Mouse (Mus musculus): ENCODE measurements around the gene Gm13089. TPM values are rescaled to one million over a fixed set of nuclear protein-coding genes. Genes with fewer than 3 reads are reported as not detected.

The Gm13089 gene
- not detected in 2 replicates for polyA plus RNA-seq (2015; fragmentation: Nextera tagmentation; extraction: Ambion mirVana)

GRCm38 (mm10) chr4:143702611-143703010 lies at the start of gene Gm13089:
Gene Gm13089, minus strand, starts transcription at chr4:143702711.

GRCm38 (mm10) chr4:143719155-143719554 lies 16.6 kb upstream of the Gm13089 start, which contains the start of gene Gm13078:
Gene Gm13078, plus strand, starts transcription at chr4:143719455.

GRCm38 (mm10) chr4:143657146-143657545 lies 45.4 kb downstream of the Gm13089 start, which contains the start of gene Gm13088:
Gene Gm13088, minus strand, starts transcription at chr4:143657246.

Other genes with a start within 250 kb of the Gm13089 start
- gene Gm13043, start 191.4 kb downstream of the Gm13089 start, polyA plus RNA-seq (2015; fragmentation: Nextera tagmentation; extraction: Ambion mirVana) = not detected in 2 replicates
- gene Gm13040, start 166.8 kb downstream of the Gm13089 start, polyA plus RNA-seq (2015; fragmentation: Nextera tagmentation; extraction: Ambion mirVana) = not detected in 2 replicates
- gene BC080695, start 151.0 kb downstream of the Gm13089 start, polyA plus RNA-seq (2015; fragmentation: Nextera tagmentation; extraction: Ambion mirVana) = not detected in 2 replicates
- not detected in 2 replicates for gene Gm13057, start 151.0 kb downstream of the Gm13089 start, polyA plus RNA-seq (2015; fragmentation: Nextera tagmentation; extraction: Ambion mirVana)
- not detected in 2 replicates for gene Gm13083, start 87.7 kb downstream of the Gm13089 start, polyA plus RNA-seq (2015; fragmentation: Nextera tagmentation; extraction: Ambion mirVana)
- not detected in 2 replicates for gene Gm13088, start 45.5 kb downstream of the Gm13089 start, polyA plus RNA-seq (2015; fragmentation: Nextera tagmentation; extraction: Ambion mirVana)
- not detected in 2 replicates for gene Gm13078, start 16.7 kb upstream of the Gm13089 start, polyA plus RNA-seq (2015; fragmentation: Nextera tagmentation; extraction: Ambion mirVana)
- not detected in 2 replicates for gene Gm13023, start 86.6 kb upstream of the Gm13089 start, polyA plus RNA-seq (2015; fragmentation: Nextera tagmentation; extraction: Ambion mirVana)
- not detected in 2 replicates for gene Gm13084, start 113.4 kb upstream of the Gm13089 start, polyA plus RNA-seq (2015; fragmentation: Nextera tagmentation; extraction: Ambion mirVana)
- gene Gm13103, start 143.8 kb upstream of the Gm13089 start, polyA plus RNA-seq (2015; fragmentation: Nextera tagmentation; extraction: Ambion mirVana) = not detected in 2 replicates
- gene Pramef6, start 197.7 kb upstream of the Gm13089 start, polyA plus RNA-seq (2015; fragmentation: Nextera tagmentation; extraction: Ambion mirVana) = not detected in 2 replicates
- gene Pramef25, start 248.3 kb upstream of the Gm13089 start, polyA plus RNA-seq (2015; fragmentation: Nextera tagmentation; extraction: Ambion mirVana) = not detected in 2 replicates